Mouse (Mus musculus) limb, embryonic 10.5 days (tissue): Measurements from ENCODE around the gene Gm853. TPM values are rescaled to one million over a fixed set of nuclear protein-coding genes. Genes with fewer than 3 reads are reported as not detected.

ENCODE experiments used
- DNase-seq: peaks from one replicate; pipeline ENCODE4 v3.0.0-alpha.2; 2017; ENCODE audit warnings: low spot score
- H3K27ac ChIP-seq: fragments of 300-500 bp; sonication (generic); 2 replicates; pipeline ENCODE4 v1.5.1; 2016; ENCODE audit warnings: mild to moderate bottlenecking
- H3K27me3 ChIP-seq: fragments of 300-500 bp; sonication (generic); 2 replicates; pipeline ENCODE4 v1.6.1; 2016; ENCODE audit warnings: low read depth, mild to moderate bottlenecking; ENCODE audit not compliant: poor library complexity, severe bottlenecking
- H3K36me3 ChIP-seq: fragments of 300-500 bp; sonication (generic); 2 replicates; pipeline ENCODE4 v1.6.1; 2016; ENCODE audit warnings: mild to moderate bottlenecking, moderate library complexity
- H3K4me1 ChIP-seq: fragments of 300-500 bp; sonication (generic); 2 replicates; pipeline ENCODE4 v1.6.1; 2016
- H3K4me3 ChIP-seq: fragments of 300-500 bp; sonication (generic); 2 replicates; pipeline ENCODE4 v1.5.1; 2016; ENCODE audit warnings: mild to moderate bottlenecking, moderate library complexity
- H3K9me3 ChIP-seq: fragments of 300-500 bp; sonication (generic); replicated peaks from 2 replicates; pipeline ENCODE4 v1.6.1; 2016; ENCODE audit warnings: mild to moderate bottlenecking
- WGBS: fragments of 180-500 bp; shearing (Covaris S2); methylation state at CpG from one replicate; pipeline ENCODE4 v1.1.7; 2016; 5-methylcytosine and 5-hydroxymethylcytosine counted together
- polyA plus RNA-seq: library from polyadenylated mRNA; unstranded; fragments of >200 nt; fragmentation: Nextera tagmentation; extraction: Ambion mirVana; gene quantifications from 2 replicates; pipeline ENCODE4 v1.2.1, GENCODE M21; 2016

The Gm853 gene
- polyA plus RNA-seq, 1 experiment from 2014 or later = not detected

GRCm38 (mm10) chr4:130180909-130181602 is 41.1 kb downstream of the Gm853 start:
- DNase-seq = no peak
- H3K4me3 ChIP-seq = no peak overlapping the region
- no peaks in the 10 kb centered on the region for H3K36me3 ChIP-seq
- H3K4me1 ChIP-seq = peaks cover 14% of the 10 kb centered on the region
- no peaks in the 10 kb centered on the region for H3K9me3 ChIP-seq
- 65% methylated on average over 7 of the region's 7 CpGs for WGBS
- H3K27ac ChIP-seq = no peak overlapping the region
- peaks cover 22% of the 10 kb centered on the region for H3K27me3 ChIP-seq

- H3K4me3 ChIP-seq = no peak overlapping the region
- no peaks in the 10 kb centered on the region for H3K9me3 ChIP-seq
- no peak for DNase-seq
- 91% methylated on average over 3 of the region's 3 CpGs for WGBS
- H3K27me3 ChIP-seq = peaks cover 34% of the 10 kb centered on the region
- no peak overlapping the region for H3K27ac ChIP-seq
- H3K36me3 ChIP-seq = no peaks in the 10 kb centered on the region
- peaks cover 25% of the 10 kb centered on the region for H3K4me1 ChIP-seq
These were observed 42.3 kb downstream of the Gm853 start for GRCm38 (mm10) chr4:130179876-130180275.

GRCm38 (mm10) chr4:130177536-130177935 is 44.7 kb downstream of the Gm853 start:
- WGBS = 69% methylated on average over 7 of the region's 7 CpGs
- DNase-seq = no peak
- Histone ChIP-seq H3K4me1 (peaks cover 49% of the 10 kb centered on the region), H3K27me3 (peaks cover 47% of the 10 kb centered on the region), H3K4me3 (no peak overlapping the region), H3K36me3 (no peaks in the 10 kb centered on the region), H3K27ac (no peak overlapping the region), H3K9me3 (no peaks in the 10 kb centered on the region)

GRCm38 (mm10) chr4:130177087-130177486 is 45.1 kb downstream of the Gm853 start:
- Histone ChIP-seq H3K36me3 (no peaks in the 10 kb centered on the region), H3K4me3 (no peak overlapping the region), H3K27ac (no peak overlapping the region), H3K27me3 (peaks cover 43% of the 10 kb centered on the region), H3K9me3 (no peaks in the 10 kb centered on the region), H3K4me1 (peaks cover 53% of the 10 kb centered on the region)
- DNase-seq = no peak
- 77% methylated on average over 4 of the region's 4 CpGs for WGBS

- peaks cover 39% of the 10 kb centered on the region for H3K27me3 ChIP-seq
- 79% methylated on average over 5 of the region's 5 CpGs for WGBS
These were observed 46.0 kb downstream of the Gm853 start for GRCm38 (mm10) chr4:130176156-130176720.

GRCm38 (mm10) chr4:130175072-130175711 is 47.0 kb downstream of the Gm853 start, which contains the start of gene Tinagl1:
TSS of gene Tinagl1 (minus strand) at chr4:130175122.
- H3K4me3 ChIP-seq = peak within 1 kb of the TSS; percentile 45
- H3K27me3 ChIP-seq = peaks cover 39% of the 10 kb centered on the region
- WGBS = 3% methylated on average over 14 of the region's 14 CpGs
- H3K4me1 ChIP-seq = peaks cover 62% of the 10 kb centered on the region
- DNase-seq = no peak
- peak within 1 kb of the TSS; percentile 69 for H3K27ac ChIP-seq
- H3K36me3 ChIP-seq = no peaks in the 10 kb centered on the region
- H3K9me3 ChIP-seq = no peaks in the 10 kb centered on the region

More at GRCm38 (mm10) chr4:130176156-130176720, 46.0 kb downstream of the Gm853 start:
- H3K36me3 ChIP-seq = no peaks in the 10 kb centered on the region
- no peak for DNase-seq
- H3K4me1 ChIP-seq = peaks cover 60% of the 10 kb centered on the region
- peak overlapping the region; percentile 69; the same call in 1 of the 2 replicates for H3K27ac ChIP-seq
- H3K9me3 ChIP-seq = no peaks in the 10 kb centered on the region
- no peak overlapping the region for H3K4me3 ChIP-seq

GRCm38 (mm10) chr4:130174335-130175031 is 47.7 kb downstream of the Gm853 start:
- Histone ChIP-seq H3K4me1 (peaks cover 62% of the 10 kb centered on the region), H3K27ac (peak overlapping the region; percentile 69)
- DNase-seq = peak; percentile 69

GRCm38 (mm10) chr4:130173911-130174311 is 48.3 kb downstream of the Gm853 start:
- 34% methylated on average over 19 of the region's 19 CpGs for WGBS
- Histone ChIP-seq H3K4me1 (peaks cover 64% of the 10 kb centered on the region), H3K27ac (peak overlapping the region; percentile 69), H3K27me3 (peaks cover 39% of the 10 kb centered on the region), H3K36me3 (no peaks in the 10 kb centered on the region), H3K4me3 (peak overlapping the region; percentile 45), H3K9me3 (no peaks in the 10 kb centered on the region)
- DNase-seq = no peak

More at GRCm38 (mm10) chr4:130174335-130175031, 47.7 kb downstream of the Gm853 start:
- peaks cover 39% of the 10 kb centered on the region for H3K27me3 ChIP-seq
- H3K36me3 ChIP-seq = no peaks in the 10 kb centered on the region
- H3K4me3 ChIP-seq = peak overlapping the region; percentile 45
- 4% methylated on average over 25 of the region's 25 CpGs for WGBS
- no peaks in the 10 kb centered on the region for H3K9me3 ChIP-seq

GRCm38 (mm10) chr4:130173060-130173822 is 49.0 kb downstream of the Gm853 start:
- Histone ChIP-seq H3K36me3 (no peaks in the 10 kb centered on the region), H3K9me3 (no peaks in the 10 kb centered on the region), H3K27me3 (peaks cover 43% of the 10 kb centered on the region), H3K4me1 (peaks cover 70% of the 10 kb centered on the region), H3K4me3 (0 out of 2 replicates have a peak overlapping the region, but pooled peaks have one; percentile 7), H3K27ac (peak overlapping the region; percentile 85; the same call in 1 of the 2 replicates)
- DNase-seq = no peak
- WGBS = 71% methylated on average over 11 of the region's 11 CpGs

GRCm38 (mm10) chr4:130171951-130172765 is 50.0 kb downstream of the Gm853 start:
- Histone ChIP-seq H3K27ac (peak overlapping the region; percentile 85), H3K9me3 (no peaks in the 10 kb centered on the region), H3K27me3 (peaks cover 54% of the 10 kb centered on the region), H3K36me3 (no peaks in the 10 kb centered on the region), H3K4me3 (peak overlapping the region; percentile 24; the same call in 1 of the 2 replicates), H3K4me1 (peaks cover 80% of the 10 kb centered on the region)
- 64% methylated on average over 11 of the region's 11 CpGs for WGBS
- DNase-seq = peak; percentile 67

GRCm38 (mm10) chr4:130170362-130170761 is 51.8 kb downstream of the Gm853 start:
- no peaks in the 10 kb centered on the region for H3K36me3 ChIP-seq
- 91% methylated on average over 4 of the region's 4 CpGs for WGBS
- no peak overlapping the region for H3K27ac ChIP-seq
- peaks cover 60% of the 10 kb centered on the region for H3K27me3 ChIP-seq
- H3K4me1 ChIP-seq = peaks cover 75% of the 10 kb centered on the region
- no peak for DNase-seq
- H3K9me3 ChIP-seq = no peaks in the 10 kb centered on the region
- no peak overlapping the region for H3K4me3 ChIP-seq
